ENCODE assay signal across 17 mouse cellular contexts in genomic region chr8:77738419-77738818, GRCm38 (mm10). TPM values are rescaled to one million over a fixed set of nuclear protein-coding genes. Genes with fewer than 3 reads are reported as not detected.
"Had no signal": no experiment of that assay in that cellular context is flagged by ENCODE, and none has a peak within 500 bp of the region (broad histone marks: within the 10 kb centered on the region; RNA-seq: fewer than 3 reads in every experiment).

No protein-coding gene starts in this region.

- H3K4me3 ChIP-seq: neural tube, embryonic 13.5 days; neural tube, embryonic 15.5 days; stomach, embryonic 15.5 days had no signal

- H3K36me3 ChIP-seq: neural tube, embryonic 13.5 days; neural tube, embryonic 15.5 days; stomach, embryonic 15.5 days had no signal

- H3K4me1 ChIP-seq: neural tube, embryonic 13.5 days; neural tube, embryonic 15.5 days; stomach, embryonic 15.5 days had no signal

- DNase-seq: retina, postnatal 1 day; right cerebral cortex, adult 18-20 months; right cerebral cortex, postnatal 14 days; right cerebral cortex, postnatal 25 days; right cerebral cortex, postnatal 4 days; spleen, adult 18-20 months; thymus, adult 18-20 months; thymus, adult 2 months; thymus, postnatal 14 days; thymus, postnatal 25 days; thymus, postnatal 36 days; thymus, postnatal 4 days had no signal

- H3K27ac ChIP-seq: neural tube, embryonic 13.5 days; neural tube, embryonic 15.5 days; stomach, embryonic 15.5 days; stomach, postnatal 0 days had no signal

- H3K9me3 ChIP-seq: neural tube, embryonic 15.5 days; stomach, embryonic 15.5 days had no signal

- H3K27me3 ChIP-seq: neural tube, embryonic 13.5 days; neural tube, embryonic 15.5 days; stomach, embryonic 15.5 days had no signal

- H3K9ac ChIP-seq: neural tube, embryonic 13.5 days; neural tube, embryonic 15.5 days; stomach, embryonic 15.5 days had no signal

- H3K4me2 ChIP-seq: neural tube, embryonic 13.5 days; neural tube, embryonic 15.5 days; stomach, embryonic 15.5 days had no signal

RNA-seq across cellular contexts. Expression of gene Ednra, which starts 14.2 kb away (rescaled TPM):
- total RNA-seq: neutrophil, adult 5-6 weeks had no signal
